Mouse (Mus musculus): ENCODE measurements at regions not wholly inside any gene's neighbourhood (a gene's known extent, or its start where the extent isn't known, plus 50 kb on each side); places are given as distances from the start of the nearest gene placed in this dataset.

GRCm38 (mm10) chr15:63171003-63171402, 674.0 kb downstream of the Gsdmc2 start:
- TF ChIP-seq CTCF (IDR thresholded peaks at IDR 0.05; ENCODE audit: low read depth, low read length) (no peak), POLR2A (IDR thresholded peaks at IDR 0.05; ENCODE audit: extremely low read depth, insufficient read depth, low read length) (no peak)
